Mouse (Mus musculus) cerebellum, adult 2 months (tissue): Measurements from ENCODE around the gene Ntng2. TPM values are rescaled to one million over a fixed set of nuclear protein-coding genes. Genes with fewer than 3 reads are reported as not detected.
A peak's percentile ranks its signal among the peaks of the same experiment; 100 is the strongest.

Experiments used
- DNase-seq, 2 experiments: peaks; one replicate each; pipeline ENCODE4 v3.0.0; 2021
- H3K27ac ChIP-seq: fragments of 200-500 bp; 2 replicates; pipeline ENCODE4 v1.5.1; 2012; ENCODE audit warnings: low read length, control low read depth, inconsistent platforms; ENCODE audit not compliant: insufficient read depth
- H3K27me3 ChIP-seq: fragments of 200-500 bp; 2 replicates; pipeline ENCODE4 v1.6.1; 2012; ENCODE audit warnings: inconsistent platforms, mild to moderate bottlenecking, low read length, moderate library complexity; ENCODE audit not compliant: control insufficient read depth, insufficient read depth
- H3K4me1 ChIP-seq: fragments of 200-500 bp; 2 replicates; pipeline ENCODE4 v1.6.1; 2011; ENCODE audit warnings: low read length; ENCODE audit not compliant: control insufficient read depth, insufficient read depth
- H3K4me3 ChIP-seq: fragments of 200-500 bp; replicated peaks from 2 replicates; pipeline ENCODE3; 2011; ENCODE audit warnings: mild to moderate bottlenecking, low read depth, low read length, control low read depth; ENCODE audit not compliant: insufficient read depth
- CTCF ChIP-seq: fragments of 200-500 bp; IDR thresholded peaks from 2 replicates; pipeline ENCODE4 v1.5.1; 2011; ENCODE audit warnings: low read depth, mild to moderate bottlenecking, control low read depth, low read length, moderate library complexity, borderline replicate concordance; ENCODE audit not compliant: insufficient read depth
- POLR2A ChIP-seq: fragments of 200-500 bp; IDR thresholded peaks from 2 replicates; pipeline ENCODE4 v1.6.1; 2011; ENCODE audit warnings: low read length, control low read depth, borderline replicate concordance; ENCODE audit not compliant: insufficient read depth
- WGBS: fragments of 180-500 bp; shearing (Covaris S2); methylation state at CpG from one replicate; pipeline ENCODE4 v1.1.7; 2018; 5-methylcytosine and 5-hydroxymethylcytosine counted together
- polyA plus RNA-seq: library from polyadenylated mRNA; depleted of rRNA; stranded (reverse); fragments of >200 nt; gene quantifications from 2 replicates; pipeline ENCODE4 v1.2.3, GENCODE M21; 2012

Ntng2 gene
- polyA plus RNA-seq, 1 experiment: 26.0 TPM

DNA sequence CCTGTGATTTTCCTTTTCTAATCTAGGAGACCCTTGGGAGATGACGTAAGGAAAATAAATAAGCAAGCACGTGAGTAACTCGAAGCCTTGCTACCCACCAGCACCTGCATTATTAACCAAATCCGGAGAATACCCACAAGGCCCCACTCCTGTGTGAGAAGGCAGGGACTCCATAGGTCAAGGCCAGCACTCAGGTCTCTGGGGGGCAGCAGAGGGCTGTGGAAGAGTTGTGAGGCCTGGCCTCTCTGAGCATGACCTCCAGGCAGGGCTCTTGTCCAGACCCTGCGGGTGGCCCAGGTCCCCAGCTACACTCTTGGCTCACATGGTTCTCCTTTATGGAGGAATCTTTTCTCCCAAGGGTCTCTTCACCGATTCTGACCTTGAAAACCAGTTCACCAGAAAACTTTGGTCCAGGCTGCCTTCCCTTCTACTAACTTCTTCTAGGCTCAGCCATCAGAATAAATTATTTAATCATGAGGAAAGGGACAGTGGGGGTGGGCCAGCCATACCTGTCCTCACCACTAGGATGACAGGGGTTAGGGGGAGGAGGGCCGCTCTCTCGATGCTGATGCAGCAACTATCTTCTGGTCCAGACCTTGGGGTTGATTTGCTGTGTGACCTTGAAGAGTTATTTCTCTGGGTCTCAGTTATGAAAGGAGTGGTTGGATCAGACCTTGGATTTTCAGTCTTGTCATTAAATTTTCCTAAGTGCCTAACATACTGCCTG, 36.4 kb downstream of the Ntng2 start:
- 63% methylated on average over 8 of the region's 8 CpGs for WGBS
- no peak overlapping the region for H3K4me3 ChIP-seq
- H3K27ac ChIP-seq: peak overlapping the region; percentile 75; the same call in 1 of the 2 replicates
- H3K4me1 ChIP-seq: peaks cover 28% of the 10 kb centered on the region
- peak; percentile 84 to 85 for DNase-seq
- no peak for TF ChIP-seq POLR2A
- peak; percentile 83 for TF ChIP-seq CTCF
- no peaks in the 10 kb centered on the region for H3K27me3 ChIP-seq

DNA sequence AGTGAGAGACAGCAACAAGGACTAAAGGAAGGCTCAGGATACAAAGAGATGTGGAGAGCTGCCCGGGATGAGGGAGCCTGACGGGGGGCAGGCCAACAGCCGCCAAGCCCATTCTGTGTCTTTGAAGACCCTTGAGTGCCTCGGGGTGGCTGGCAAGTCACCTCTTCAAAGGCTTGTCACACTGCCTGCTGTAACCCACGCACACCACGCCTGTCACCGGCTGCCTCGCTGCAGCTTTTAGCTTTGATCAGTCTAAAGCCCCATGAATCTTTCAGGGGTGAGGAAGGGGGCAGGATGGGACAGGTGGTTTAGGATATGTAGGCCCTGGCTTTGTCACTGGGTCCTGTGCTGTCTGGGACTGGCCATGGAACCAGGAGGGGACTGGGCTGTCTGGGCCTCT, 46.6 kb downstream of the Ntng2 start:
- Histone ChIP-seq H3K4me1 (peaks cover 18% of the 10 kb centered on the region), H3K4me3 (no peak overlapping the region), H3K27ac (no peak overlapping the region), H3K27me3 (no peaks in the 10 kb centered on the region)
- DNase-seq: no peak
- 67% methylated on average over 8 of the region's 8 CpGs for WGBS
- TF ChIP-seq POLR2A (no peak), CTCF (no peak)

DNA sequence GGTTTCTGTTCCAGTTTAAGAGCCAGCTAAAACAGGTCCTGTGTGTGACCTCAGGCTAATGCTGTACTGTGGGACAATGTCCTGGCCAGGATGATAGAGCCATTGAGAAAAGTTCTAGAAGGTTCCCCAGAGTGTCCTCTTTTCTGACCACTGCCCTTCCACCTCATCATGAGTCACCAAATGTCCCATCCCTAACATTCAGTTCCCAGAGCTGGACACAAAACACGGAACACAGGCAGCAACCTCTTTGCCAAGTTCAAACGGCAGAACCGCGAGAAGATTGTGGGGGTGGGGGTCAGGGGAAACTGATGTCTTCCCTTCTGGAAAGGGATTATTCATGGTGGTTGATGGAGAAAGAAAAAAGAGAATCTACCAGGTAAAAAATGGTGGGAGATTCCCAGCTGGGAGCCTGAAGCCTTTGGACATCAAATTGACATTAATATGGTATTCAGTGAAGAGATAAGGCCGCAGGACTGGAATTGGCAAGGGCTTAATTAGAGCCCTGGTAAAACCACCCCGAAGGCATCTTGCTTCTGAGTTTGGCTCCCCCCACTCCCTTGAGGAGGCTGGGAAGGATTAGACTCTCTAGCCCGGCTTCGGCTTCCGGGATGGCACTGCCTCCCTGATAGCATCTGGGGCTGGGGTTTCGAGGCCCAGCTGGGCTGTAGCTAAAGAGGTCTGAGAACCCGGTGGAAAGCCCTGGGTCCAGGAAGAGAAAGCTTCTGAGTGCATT, 51.4 kb downstream of the Ntng2 start:
- TF ChIP-seq POLR2A (no peak), CTCF (no peak)
- Histone ChIP-seq H3K27me3 (no peaks in the 10 kb centered on the region), H3K4me3 (no peak overlapping the region), H3K4me1 (peaks cover 12% of the 10 kb centered on the region), H3K27ac (no peak overlapping the region)
- WGBS: 71% methylated on average over 11 of the region's 11 CpGs
- no peak for DNase-seq

DNA sequence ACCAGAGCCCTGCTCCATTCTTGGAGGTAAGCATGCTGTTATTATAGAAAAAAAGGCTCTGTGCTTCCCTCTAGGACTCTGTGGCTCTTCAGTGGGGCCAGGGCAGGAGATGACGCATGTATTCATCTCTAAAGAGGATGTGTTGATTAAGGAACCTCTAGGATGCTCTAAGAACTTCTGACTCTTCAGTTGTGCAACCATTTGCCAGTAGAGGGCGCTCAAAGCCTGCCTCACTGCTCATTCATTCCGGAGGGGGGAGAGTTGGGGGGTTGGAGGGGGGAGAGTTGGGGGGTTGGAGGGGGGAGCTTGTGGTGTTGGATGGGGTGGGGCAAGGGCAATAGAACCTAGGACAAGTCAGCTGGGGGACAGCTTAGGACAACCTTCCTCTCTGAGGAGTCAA, 52.9 kb downstream of the Ntng2 start:
- no peak overlapping the region for H3K27ac ChIP-seq
- H3K27me3 ChIP-seq: no peaks in the 10 kb centered on the region
- TF ChIP-seq POLR2A (no peak), CTCF (peak; percentile 72)
- H3K4me3 ChIP-seq: no peak overlapping the region
- peak; percentile 53 to 67 for DNase-seq
- H3K4me1 ChIP-seq: peaks cover 12% of the 10 kb centered on the region
- WGBS: 5% methylated on average over 3 of the region's 3 CpGs

DNA sequence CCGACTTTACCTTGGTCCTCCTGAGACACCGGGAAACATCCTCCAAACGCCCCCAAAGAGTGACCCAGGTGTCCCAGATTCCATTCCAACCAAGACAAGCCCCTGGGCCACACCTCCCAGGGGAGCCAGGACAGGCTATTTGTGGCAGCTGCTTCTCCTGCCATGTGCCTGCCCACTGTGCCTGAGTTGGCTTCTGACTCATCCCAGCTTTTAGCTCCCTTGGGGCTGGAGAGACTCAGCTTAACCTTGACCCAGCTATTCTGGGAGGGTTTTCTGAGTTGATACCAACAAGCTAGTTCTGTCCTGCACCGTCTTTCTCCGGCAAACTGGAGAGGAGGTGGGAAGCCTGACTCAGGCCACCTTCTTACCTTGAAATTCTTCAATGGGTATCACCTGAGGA, 54.4 kb downstream of the Ntng2 start:
- TF ChIP-seq POLR2A (no peak), CTCF (no peak)
- no peak for DNase-seq
- Histone ChIP-seq H3K4me1 (peaks cover 12% of the 10 kb centered on the region), H3K4me3 (no peak overlapping the region), H3K27ac (no peak overlapping the region), H3K27me3 (no peaks in the 10 kb centered on the region)
- WGBS: 73% methylated on average over 5 of the region's 5 CpGs

DNA sequence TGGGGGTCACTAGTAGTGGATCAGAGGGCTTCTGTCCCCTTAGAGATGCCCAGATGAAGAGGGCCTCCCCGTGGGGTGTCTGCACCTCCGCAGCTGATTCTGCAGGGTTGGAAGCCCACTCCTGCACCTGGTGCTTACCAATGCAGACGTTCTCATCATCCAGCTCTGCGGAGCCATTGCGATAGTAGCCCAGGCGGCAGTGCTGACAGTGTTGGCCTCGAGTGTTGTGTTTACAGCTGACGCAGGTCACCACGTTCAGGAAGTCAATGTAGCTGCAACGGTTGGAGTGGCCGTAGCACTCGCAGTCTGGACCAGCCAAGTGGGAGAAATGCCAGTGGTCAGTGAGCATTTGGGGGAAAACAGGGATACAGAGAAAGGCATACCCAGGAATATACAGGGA, 56.0 kb downstream of the Ntng2 start:
- 75% methylated on average over 12 of the region's 12 CpGs for whole genome bisulfite sequencing
- H3K27ac ChIP-seq: no peak overlapping the region
- H3K4me1 ChIP-seq: peaks cover 6% of the 10 kb centered on the region; the same call in 1 of the 2 replicates
- H3K27me3 ChIP-seq: no peaks in the 10 kb centered on the region
- TF ChIP-seq POLR2A: no peak
- TF ChIP-seq CTCF: no peak
- H3K4me3 ChIP-seq: no peak overlapping the region
- no peak for DNase-seq

DNA sequence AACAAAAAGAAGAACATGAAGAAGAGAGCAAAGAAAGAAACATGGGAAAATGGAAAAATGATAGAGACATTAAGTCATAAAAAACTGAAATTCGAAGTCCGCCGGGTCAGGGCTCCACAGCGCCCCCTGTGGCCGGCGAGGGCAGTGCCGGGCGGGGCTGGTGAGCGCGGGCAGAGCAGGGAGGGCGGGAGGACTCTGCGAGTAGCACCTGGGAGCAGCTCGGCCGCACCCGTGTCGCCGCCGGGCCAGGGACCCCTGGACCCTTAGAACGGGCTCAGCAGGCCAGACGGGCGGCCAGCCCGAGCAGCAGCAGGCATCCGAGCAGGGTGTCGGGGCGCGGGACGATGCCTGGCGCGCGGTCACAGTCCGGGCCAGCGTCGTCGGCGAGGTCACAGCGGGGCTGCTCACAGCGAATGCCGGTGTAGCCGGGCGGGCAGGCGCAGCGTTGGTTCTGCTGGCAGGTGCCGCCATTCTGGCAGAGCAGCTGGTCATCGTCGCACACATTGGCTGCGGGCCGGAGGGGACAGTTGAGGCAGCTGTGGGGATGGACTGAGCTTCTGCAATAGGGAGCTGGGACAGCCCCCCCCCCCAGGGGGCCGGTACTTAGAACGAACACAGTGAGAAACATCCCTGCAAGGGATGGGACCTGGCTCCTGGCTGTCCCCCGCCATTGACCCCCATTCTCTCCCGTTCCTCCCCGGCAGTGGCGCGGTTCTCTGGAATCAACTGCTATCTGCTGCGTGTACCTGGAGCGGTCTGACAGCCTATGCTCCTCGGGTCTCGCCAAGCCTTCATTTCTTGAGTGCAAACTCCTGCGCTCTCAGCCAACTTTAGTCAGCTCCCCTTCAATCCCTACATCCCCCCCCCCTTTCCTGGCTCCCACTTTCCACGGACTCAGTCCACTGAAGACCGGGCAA, 58.0 kb downstream of the Ntng2 start:
- no peaks in the 10 kb centered on the region for H3K27me3 ChIP-seq
- peak overlapping the region; percentile 52 for H3K4me3 ChIP-seq
- H3K4me1 ChIP-seq: no peaks in the 10 kb centered on the region
- DNase-seq: peak; percentile 81 to 92
- H3K27ac ChIP-seq: no peak overlapping the region
- WGBS: 4% methylated on average over 61 of the region's 61 CpGs
- TF ChIP-seq CTCF (peak; percentile 85), POLR2A (no peak)
